Mouse (Mus musculus) right cerebral cortex, adult 2 months (tissue): Measurements from ENCODE around the gene Tle4.

Experiments
- DNase-seq, 2 experiments: peaks; one replicate each; pipeline ENCODE4 v3.0.0; 2021 to 2022; ENCODE audit warnings: low spot score in 2 of 2

Tle4 gene

GRCm38 (mm10) chr19:14591809-14592535 is 5.9 kb downstream of the Tle4 start:
- DNase-seq = no peak

GRCm38 (mm10) chr19:14590154-14590553 is 7.7 kb downstream of the Tle4 start:
- DNase-seq = no peak

- no peak for DNase-seq
Measured at GRCm38 (mm10) chr19:14588221-14589123, 9.4 kb downstream of the Tle4 start.

GRCm38 (mm10) chr19:14586171-14586570 is 11.7 kb downstream of the Tle4 start:
- no peak for DNase-seq

GRCm38 (mm10) chr19:14585731-14586130 is 12.1 kb downstream of the Tle4 start:
- no peak for DNase-seq

GRCm38 (mm10) chr19:14585235-14585634 is 12.6 kb downstream of the Tle4 start:
- DNase-seq = no peak

- no peak for DNase-seq
Measured at GRCm38 (mm10) chr19:14578698-14579097, 19.2 kb downstream of the Tle4 start.

- DNase-seq = no peak
Measured at GRCm38 (mm10) chr19:14578016-14578415, 19.8 kb downstream of the Tle4 start.

- DNase-seq = no peak
Measured at GRCm38 (mm10) chr19:14576311-14576710, 21.5 kb downstream of the Tle4 start.

- DNase-seq = no peak
Measured at GRCm38 (mm10) chr19:14568879-14569278, 29.0 kb downstream of the Tle4 start.

- DNase-seq = no peak
Measured at GRCm38 (mm10) chr19:14567081-14567480, 30.8 kb downstream of the Tle4 start.

GRCm38 (mm10) chr19:14566564-14567021 is 31.3 kb downstream of the Tle4 start:
- no peak for DNase-seq

GRCm38 (mm10) chr19:14565424-14566069 is 32.3 kb downstream of the Tle4 start:
- no peak for DNase-seq

GRCm38 (mm10) chr19:14563273-14563959 is 34.4 kb downstream of the Tle4 start:
- no peak for DNase-seq

- DNase-seq = no peak
Measured at GRCm38 (mm10) chr19:14547871-14548270, 50.0 kb downstream of the Tle4 start.

- no peak for DNase-seq
Measured at GRCm38 (mm10) chr19:14547133-14547842, 50.6 kb downstream of the Tle4 start.

- DNase-seq = no peak
Measured at GRCm38 (mm10) chr19:14545485-14545884, 52.4 kb downstream of the Tle4 start.

- no peak for DNase-seq
Measured at GRCm38 (mm10) chr19:14543305-14543704, 54.5 kb downstream of the Tle4 start.

- no peak for DNase-seq
Measured at GRCm38 (mm10) chr19:14540678-14541077, 57.2 kb downstream of the Tle4 start.

GRCm38 (mm10) chr19:14536676-14537075 is 61.2 kb downstream of the Tle4 start:
- no peak for DNase-seq

GRCm38 (mm10) chr19:14534447-14534846 is 63.4 kb downstream of the Tle4 start:
- DNase-seq = no peak
